Mouse (Mus musculus): ENCODE data around the gene Pla2g5. TPM values are rescaled to one million over a fixed set of nuclear protein-coding genes. Genes with fewer than 3 reads are reported as not detected.

Gene Pla2g5
- 0.84 and 1.0 TPM in 2 replicates for polyA plus RNA-seq (2012; rRNA removed)

DNA sequence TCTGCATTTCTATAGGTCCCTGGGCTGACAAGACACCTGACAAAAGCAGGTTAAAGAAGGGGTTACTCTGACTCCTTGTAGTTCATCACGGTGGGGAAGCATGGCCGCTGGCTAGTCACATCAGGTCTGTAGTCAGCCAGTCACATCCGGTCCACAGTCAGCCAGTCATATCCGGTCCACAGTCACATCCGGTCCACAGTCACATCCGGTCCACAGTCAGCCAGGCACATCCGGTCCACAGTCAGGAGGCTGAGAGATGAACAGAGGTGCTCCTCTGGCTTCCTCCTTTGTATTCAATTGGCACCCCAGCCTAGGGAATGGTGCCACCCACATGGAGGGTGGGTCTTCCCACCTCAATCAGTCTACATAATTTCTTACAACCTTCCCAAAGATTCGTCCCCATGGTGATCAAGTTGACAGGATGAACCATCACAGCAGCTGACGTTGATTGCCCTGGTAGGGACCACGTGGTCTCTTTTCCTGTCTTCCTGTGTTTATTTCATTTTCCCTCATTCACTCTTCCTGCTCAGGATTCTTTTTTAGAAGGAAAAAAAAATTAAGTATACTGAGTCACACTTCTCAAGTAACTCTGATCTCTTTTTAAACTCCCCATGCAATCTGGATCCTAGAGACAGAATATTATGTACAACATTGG is at the start of gene Pla2g5:
Gene Pla2g5, minus strand, starts transcription at position 139 of the 655 bp plus-strand sequence.

DNA sequence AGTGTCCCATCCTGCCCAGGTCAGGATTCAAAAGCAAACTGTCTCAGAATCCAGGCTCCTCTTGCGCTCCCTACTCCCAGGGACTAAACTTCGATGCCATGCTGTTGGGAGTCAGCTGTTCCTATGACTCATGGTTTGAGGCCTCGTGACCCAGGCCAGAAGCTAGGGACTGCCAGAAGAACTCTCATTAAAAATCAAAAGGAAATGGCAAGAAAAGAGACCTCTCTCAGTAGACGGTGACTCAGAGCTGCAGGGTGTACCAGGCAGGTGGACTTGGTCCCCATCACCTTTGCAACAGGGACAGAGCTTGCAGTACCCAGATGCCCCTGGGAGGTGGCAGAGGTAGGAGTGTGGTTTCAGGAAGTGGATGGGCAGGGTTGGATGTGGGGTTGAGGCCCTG is 14.4 kb upstream of the Pla2g5 start, which contains the start of gene Pla2g2e:
Gene Pla2g2e, plus strand, starts transcription at position 212 of the 400 bp plus-strand sequence.

DNA sequence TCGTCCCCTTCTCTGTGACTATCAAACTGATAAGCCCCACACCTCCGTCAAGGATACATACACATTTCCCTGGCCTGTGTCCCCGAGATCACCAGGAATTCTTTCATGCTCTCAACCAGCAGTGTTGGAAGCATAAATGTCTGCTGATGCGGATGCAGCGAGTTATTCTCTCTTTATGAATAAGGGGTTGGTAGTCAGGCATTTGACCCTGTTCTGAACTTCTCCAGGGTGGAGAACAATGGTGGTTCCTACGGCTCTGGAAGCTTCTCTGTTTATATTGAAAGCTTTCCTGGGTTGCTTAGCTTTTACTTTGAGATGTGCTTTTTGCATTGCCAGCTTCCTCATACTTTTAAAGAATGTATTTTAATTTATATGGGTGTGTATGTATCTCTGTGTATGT is 10.6 kb upstream of the Pla2g5 start, which contains the start of gene Gm13030:
Gene Gm13030, minus strand, starts transcription at position 101 of the 400 bp plus-strand sequence.

DNA sequence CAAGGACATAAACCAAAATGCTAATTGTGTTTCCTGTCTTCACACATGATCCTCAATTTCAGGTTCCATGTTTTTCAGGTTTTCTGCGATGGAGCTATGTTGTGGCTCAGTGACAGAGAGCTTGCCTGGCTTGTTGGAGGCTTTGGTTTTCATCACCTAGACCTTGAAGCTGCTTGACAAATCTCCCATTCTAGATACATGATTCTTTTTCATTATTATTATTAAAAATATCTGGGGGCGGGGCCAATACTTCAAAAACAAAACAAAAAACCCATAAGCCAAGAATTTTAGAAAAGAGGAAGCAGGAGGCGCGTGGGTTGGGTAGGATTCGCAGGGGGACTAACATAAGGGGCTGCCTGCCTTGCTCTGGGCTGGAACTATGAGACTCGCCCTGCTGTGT is 87.8 kb downstream of the Pla2g5 start, which contains the start of gene Pla2g2d:
Gene Pla2g2d, plus strand, starts transcription at position 301 of the 400 bp plus-strand sequence.

DNA sequence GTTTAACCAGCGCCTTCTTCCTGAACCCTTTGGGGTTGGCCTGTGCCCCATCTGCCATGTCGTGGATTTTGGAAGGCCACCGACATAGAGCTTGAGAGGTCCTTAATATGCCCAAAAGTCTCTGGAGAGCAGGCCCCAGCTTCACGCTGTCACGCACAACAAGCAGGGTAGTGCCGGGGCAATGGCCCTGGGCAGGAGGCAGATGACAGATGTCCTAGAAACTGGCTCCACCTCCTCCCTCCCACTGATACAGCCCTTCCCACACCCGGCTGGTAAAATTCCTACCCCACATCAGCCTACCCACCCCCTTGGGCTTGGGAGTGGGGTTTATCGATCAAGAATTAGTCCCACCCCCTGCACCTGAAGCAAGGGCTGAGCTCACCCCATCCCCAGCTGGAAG is 105.9 kb downstream of the Pla2g5 start, which contains the start of gene Pla2g2f:
Gene Pla2g2f, minus strand, starts transcription at position 211 of the 400 bp plus-strand sequence.

Other genes with a start within 250 kb of the Pla2g5 start
- 1.6 and 2.3 TPM in 2 replicates for gene Vwa5b1, start 227.6 kb downstream of the Pla2g5 start, polyA plus RNA-seq (2012; rRNA removed)
- gene Pla2g2c, start 138.7 kb downstream of the Pla2g5 start, polyA plus RNA-seq (2012; rRNA removed) = 0.16 and 0.27 TPM in 2 replicates
- gene Ubxn10, start 126.3 kb downstream of the Pla2g5 start, polyA plus RNA-seq (2012; rRNA removed) = 2.6 and 3.6 TPM in 2 replicates
- 0.05 and 0.25 TPM in 2 replicates for gene Pla2g2f, start 105.9 kb downstream of the Pla2g5 start, polyA plus RNA-seq (2012; rRNA removed)
- 0.08 and 0.09 TPM in 2 replicates for gene Pla2g2d, start 87.7 kb downstream of the Pla2g5 start, polyA plus RNA-seq (2012; rRNA removed)
- gene Gm13030, start 10.5 kb upstream of the Pla2g5 start, polyA plus RNA-seq (2012; rRNA removed) = not detected in 2 replicates
- gene Pla2g2e, start 14.5 kb upstream of the Pla2g5 start, polyA plus RNA-seq (2012; rRNA removed) = 0.47 TPM in 1 of 2 replicates, not detected in the other
- gene Otud3, start 50.5 kb upstream of the Pla2g5 start, polyA plus RNA-seq (2012; rRNA removed) = 7.9 and 8.1 TPM in 2 replicates
- not detected in 2 replicates for gene Rnf186, start 103.6 kb upstream of the Pla2g5 start, polyA plus RNA-seq (2012; rRNA removed)
- gene Tmco4, start 109.4 kb upstream of the Pla2g5 start, polyA plus RNA-seq (2012; rRNA removed) = 1.0 TPM in 2 replicates
- gene Htr6, start 212.1 kb upstream of the Pla2g5 start, polyA plus RNA-seq (2012; rRNA removed) = 3.9 and 4.5 TPM in 2 replicates
- 32.1 and 34.1 TPM in 2 replicates for gene Nbl1, start 229.5 kb upstream of the Pla2g5 start, polyA plus RNA-seq (2012; rRNA removed)

All from central nervous system, embryonic 18 days (tissue).